Mouse (Mus musculus): ENCODE measurements around the gene Chat. TPM values are rescaled to one million over a fixed set of nuclear protein-coding genes. Genes with fewer than 3 reads are reported as not detected.

Gene Chat
- polyA plus RNA-seq (2012; ENCODE audit: low replicate concordance), result not detected in 2 replicates

GRCm38 (mm10) chr14:32465889-32466288 lies at the start of gene Chat:
Chat (minus strand) TSS chr14:32465989.

DNA sequence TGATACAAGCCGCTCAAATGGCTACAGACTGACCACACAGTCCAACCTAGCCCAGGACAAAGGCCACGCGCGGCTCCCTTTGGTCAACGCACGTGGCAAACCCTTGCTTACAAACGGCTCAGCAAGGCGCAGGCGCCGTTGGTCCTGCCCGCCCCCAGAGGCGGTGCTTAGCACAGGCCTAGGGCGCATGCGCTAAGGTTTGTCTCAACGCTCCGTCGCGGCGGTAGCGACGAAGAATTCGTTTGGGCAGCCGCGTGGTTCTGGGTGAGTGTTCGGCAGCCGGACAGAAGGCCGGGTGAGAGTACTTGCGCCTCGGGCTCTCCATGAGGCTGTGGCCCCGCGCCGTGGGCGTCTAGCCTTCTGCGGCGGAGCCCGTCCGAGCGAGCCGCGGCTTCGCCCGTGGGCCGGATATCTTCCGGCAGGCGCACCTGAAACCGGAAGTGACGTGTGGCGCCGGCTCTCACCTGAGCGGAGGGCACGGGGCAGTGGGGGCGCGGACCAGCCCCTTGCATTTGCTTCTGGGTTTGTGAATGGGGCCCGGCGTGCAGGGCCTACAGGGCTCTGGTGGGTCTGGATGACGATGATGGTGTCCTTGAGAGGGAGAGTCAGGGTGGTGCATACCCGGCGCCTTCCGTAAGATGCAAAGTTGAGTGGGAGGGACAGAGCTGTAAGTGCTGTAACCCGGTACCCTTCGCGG lies 47.7 kb upstream of the Chat start, which contains the start of gene Ercc6:
TSS of gene Ercc6 (plus strand) at position 186 of the 697 bp plus-strand sequence.

GRCm38 (mm10) chr14:32464601-32465505 lies 936 bp downstream of the Chat start, which contains the start of gene Slc18a3:
Slc18a3 (minus strand) TSS chr14:32464850.

GRCm38 (mm10) chr14:32388196-32388595 lies 77.6 kb downstream of the Chat start, which contains the start of gene 1700024G13Rik:
1700024G13Rik (minus strand) TSS chr14:32388391.

Other genes with a start within 250 kb of the Chat start
- gene Ogdhl, start 144.0 kb downstream of the Chat start, polyA plus RNA-seq (2012; ENCODE audit: low replicate concordance), result 0.08 and 0.35 TPM in 2 replicates
- not detected in 2 replicates for gene 1700024G13Rik, start 77.6 kb downstream of the Chat start, polyA plus RNA-seq (2012; ENCODE audit: low replicate concordance)
- not detected in 2 replicates for gene Slc18a3, start 1.1 kb downstream of the Chat start, polyA plus RNA-seq (2012; ENCODE audit: low replicate concordance)
- gene Ercc6, start 47.5 kb upstream of the Chat start, polyA plus RNA-seq (2012; ENCODE audit: low replicate concordance), result 1.7 and 2.8 TPM in 2 replicates
- not detected in 2 replicates for gene Prrxl1, start 133.4 kb upstream of the Chat start, polyA plus RNA-seq (2012; ENCODE audit: low replicate concordance)
- 0.15 and 0.41 TPM in 2 replicates for gene 3425401B19Rik, start 219.3 kb upstream of the Chat start, polyA plus RNA-seq (2012; ENCODE audit: low replicate concordance)